Mouse (Mus musculus) embryonic facial prominence, embryonic 11.5 days (tissue): ENCODE data around the gene Zc3h10. TPM values are rescaled to one million over a fixed set of nuclear protein-coding genes. Genes with fewer than 3 reads are reported as not detected.

Experiments
- ATAC-seq: fragments of 200-750 bp; cut with Nextera tagmentation; replicated peaks from 2 replicates; pipeline ENCODE4 v1.8.0; 2017; ENCODE audit warnings: low read depth; ENCODE audit not compliant: insufficient number of reproducible peaks, low FRiP score, low TSS enrichment
- DNase-seq: peaks from one replicate; pipeline ENCODE4 v3.0.0-alpha.2; 2015; ENCODE audit warnings: low spot score
- H3K27ac ChIP-seq: fragments of 300-500 bp; sonication (generic); replicated peaks from 2 replicates; pipeline ENCODE4 v1.5.1; 2014; ENCODE audit warnings: mild to moderate bottlenecking, low read depth, low read length, control low read depth
- H3K27me3 ChIP-seq: fragments of 300-500 bp; sonication (generic); 2 replicates; pipeline ENCODE4 v1.6.1; 2014; ENCODE audit warnings: mild to moderate bottlenecking, low read length, moderate library complexity, mixed read lengths; ENCODE audit not compliant: control insufficient read depth, insufficient read depth
- H3K36me3 ChIP-seq: fragments of 300-500 bp; sonication (generic); replicated peaks from 2 replicates; pipeline ENCODE4 v1.6.1; 2014; ENCODE audit warnings: low read depth, mild to moderate bottlenecking, low read length, moderate library complexity, mixed read lengths; ENCODE audit not compliant: control insufficient read depth, insufficient read depth
- H3K4me1 ChIP-seq: fragments of 300-500 bp; sonication (generic); 2 replicates; pipeline ENCODE4 v1.6.1; 2014; ENCODE audit warnings: low read length, mixed read lengths; ENCODE audit not compliant: control insufficient read depth, insufficient read depth
- H3K4me2 ChIP-seq: fragments of 300-500 bp; sonication (generic); 2 replicates; pipeline ENCODE4 v1.6.1; 2014; ENCODE audit warnings: low read depth, mild to moderate bottlenecking, control low read depth, low read length, moderate library complexity
- H3K4me3 ChIP-seq: fragments of 300-500 bp; sonication (generic); 2 replicates; pipeline ENCODE4 v1.5.1; 2014; ENCODE audit warnings: low read depth, low read length, control low read depth
- H3K9ac ChIP-seq: fragments of 300-500 bp; sonication (generic); replicated peaks from 2 replicates; pipeline ENCODE4 v1.6.1; 2014; ENCODE audit warnings: mild to moderate bottlenecking, control low read depth, low read length
- H3K9me3 ChIP-seq: fragments of 300-500 bp; sonication (generic); replicated peaks from 2 replicates; pipeline ENCODE4 v1.6.1; 2016; ENCODE audit warnings: mild to moderate bottlenecking, low read length, inconsistent platforms, mixed read lengths; ENCODE audit not compliant: control insufficient read depth
- WGBS: fragments of 180-500 bp; shearing (Covaris S2); extraction: QIAGEN DNeasy Blood & Tissue Kit; methylation state at CpG from one replicate; pipeline ENCODE4 v1.1.7; 2014; 5-methylcytosine and 5-hydroxymethylcytosine counted together
- polyA plus RNA-seq: library from polyadenylated mRNA; unstranded; fragments of >200 nt; fragmentation: Nextera tagmentation; extraction: Ambion mirVana; gene quantifications from 2 replicates; pipeline ENCODE4 v1.2.1, GENCODE M21; 2014

The Zc3h10 gene
- polyA plus RNA-seq, 1 experiment from 2014 or later = 15.0 TPM

DNA sequence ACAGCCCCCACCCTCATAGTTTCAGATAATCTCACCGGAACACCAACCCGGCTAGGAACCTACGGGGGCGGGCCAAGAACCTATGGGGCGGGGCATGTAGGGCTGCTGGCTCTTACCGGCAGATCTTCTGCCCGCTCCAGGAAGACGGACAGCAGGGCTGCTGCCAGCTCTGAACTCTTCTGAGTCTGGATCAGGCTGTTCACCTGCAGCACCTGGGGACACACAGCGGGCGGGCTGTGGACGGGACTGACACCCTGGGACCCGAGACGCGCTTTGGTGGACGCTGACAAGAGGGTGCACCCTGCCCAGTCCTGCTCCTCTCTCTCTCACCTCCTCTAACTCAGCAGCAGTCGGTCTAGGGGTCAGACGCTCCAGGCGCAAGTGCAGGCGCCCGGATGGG lies 31.5 kb downstream of the Zc3h10 start:
- H3K9me3 ChIP-seq = no peaks in the 10 kb centered on the region
- DNase-seq = no peak
- H3K4me3 ChIP-seq = no peak overlapping the region
- peaks cover 18% of the 10 kb centered on the region for H3K27me3 ChIP-seq
- no peak overlapping the region for H3K27ac ChIP-seq
- peak overlapping the region; percentile 36 for H3K4me2 ChIP-seq
- no peaks in the 10 kb centered on the region for H3K36me3 ChIP-seq
- H3K9ac ChIP-seq = 0 out of 2 replicates have a peak overlapping the region, but pooled peaks have one; percentile 32
- ATAC-seq = no peak; the same call in 1 of the 2 replicates
- H3K4me1 ChIP-seq = no peaks in the 10 kb centered on the region; the same call in 1 of the 2 replicates
- 7% methylated on average over 20 of the region's 20 CpGs for WGBS

- Histone ChIP-seq H3K4me2 (no peak overlapping the region), H3K4me3 (no peak overlapping the region), H3K36me3 (no peaks in the 10 kb centered on the region), H3K9ac (no peak overlapping the region), H3K9me3 (no peaks in the 10 kb centered on the region), H3K4me1 (no peaks in the 10 kb centered on the region; the same call in 1 of the 2 replicates), H3K27me3 (peaks cover 18% of the 10 kb centered on the region), H3K27ac (no peak overlapping the region)
- no peak for ATAC-seq
- no peak for DNase-seq
- 79% methylated on average over 4 of the region's 4 CpGs for WGBS
Observed at GRCm38 (mm10) chr10:128515044-128515443, 32.5 kb downstream of the Zc3h10 start.

DNA sequence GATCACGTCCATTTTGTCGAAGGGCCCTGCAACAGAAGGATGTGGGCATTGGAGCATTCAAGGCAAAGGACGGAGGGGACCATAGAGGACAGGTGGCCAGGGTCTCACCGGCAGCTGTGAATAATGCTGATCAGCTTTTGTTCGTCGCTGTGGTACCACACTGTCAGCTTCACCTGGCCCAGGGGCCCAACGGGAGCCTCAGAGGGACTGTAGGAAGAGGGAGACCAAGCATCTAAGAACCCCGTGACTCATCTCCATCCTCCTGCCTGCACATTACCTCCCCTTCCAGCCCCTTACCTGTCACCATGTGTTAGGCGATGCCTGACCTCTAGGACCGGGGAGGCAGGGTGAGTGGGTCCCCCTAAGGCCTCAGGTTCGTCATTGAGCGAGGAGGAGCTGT lies 35.8 kb downstream of the Zc3h10 start:
- 83% methylated on average over 12 of the region's 12 CpGs for WGBS
- Histone ChIP-seq H3K4me3 (no peak overlapping the region), H3K4me2 (no peak overlapping the region), H3K9me3 (no peaks in the 10 kb centered on the region), H3K27me3 (peaks cover 9% of the 10 kb centered on the region), H3K27ac (no peak overlapping the region), H3K4me1 (no peaks in the 10 kb centered on the region; the same call in 1 of the 2 replicates), H3K9ac (no peak overlapping the region), H3K36me3 (no peaks in the 10 kb centered on the region)
- no peak for DNase-seq
- no peak for ATAC-seq

DNA sequence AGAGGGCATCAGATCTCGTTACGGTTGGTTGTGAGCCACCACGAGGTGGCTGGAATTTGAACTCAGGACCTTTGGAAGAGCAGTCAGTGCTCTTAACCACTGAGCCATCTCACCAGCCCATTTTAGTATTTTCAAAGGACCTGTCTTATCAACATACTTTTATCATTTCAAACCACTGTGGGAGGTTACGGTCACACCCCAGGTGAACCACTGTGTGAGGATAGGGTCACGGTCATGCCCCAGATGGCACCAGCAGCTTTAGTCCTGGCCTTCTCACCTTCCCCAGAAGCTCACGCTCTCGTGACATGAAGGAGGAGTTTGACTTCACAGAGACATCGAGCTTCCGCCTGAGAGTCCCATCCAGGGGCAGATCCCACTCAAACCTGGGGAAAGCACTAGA lies 36.4 kb downstream of the Zc3h10 start:
- no peak for ATAC-seq
- H3K9me3 ChIP-seq = no peaks in the 10 kb centered on the region
- no peaks in the 10 kb centered on the region for H3K36me3 ChIP-seq
- H3K27ac ChIP-seq = no peak overlapping the region
- no peak overlapping the region for H3K4me3 ChIP-seq
- H3K27me3 ChIP-seq = peaks cover 3% of the 10 kb centered on the region
- no peak overlapping the region for H3K4me2 ChIP-seq
- DNase-seq = no peak
- WGBS = 91% methylated on average over 9 of the region's 9 CpGs
- no peak overlapping the region for H3K9ac ChIP-seq
- H3K4me1 ChIP-seq = no peaks in the 10 kb centered on the region; the same call in 1 of the 2 replicates

DNA sequence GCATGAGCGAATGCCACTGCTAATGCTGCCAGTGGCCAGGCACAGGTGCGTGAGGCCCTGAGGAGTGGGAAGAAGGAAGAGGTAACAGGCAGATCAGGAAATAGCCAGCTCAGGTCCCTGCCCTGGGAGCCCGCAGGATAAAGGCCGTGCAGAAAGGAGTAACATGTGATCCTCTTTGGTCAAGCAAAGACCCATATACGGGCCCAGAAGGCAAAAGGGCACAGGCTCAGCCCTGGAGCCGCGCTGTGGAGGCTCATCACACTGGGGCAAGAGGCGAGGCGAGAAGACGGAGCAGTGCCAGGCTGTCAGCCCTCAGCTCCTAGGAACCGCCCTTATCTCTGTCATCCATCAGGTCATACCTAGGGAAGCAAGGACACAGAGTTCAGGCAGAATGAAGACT lies 37.3 kb downstream of the Zc3h10 start:
- Histone ChIP-seq H3K27ac (no peak overlapping the region), H3K27me3 (no peaks in the 10 kb centered on the region), H3K9me3 (no peaks in the 10 kb centered on the region), H3K4me2 (no peak overlapping the region), H3K9ac (no peak overlapping the region), H3K4me3 (no peak overlapping the region), H3K4me1 (no peaks in the 10 kb centered on the region), H3K36me3 (no peaks in the 10 kb centered on the region)
- 83% methylated on average over 11 of the region's 11 CpGs for WGBS
- DNase-seq (no peak), ATAC-seq (no peak)

DNA sequence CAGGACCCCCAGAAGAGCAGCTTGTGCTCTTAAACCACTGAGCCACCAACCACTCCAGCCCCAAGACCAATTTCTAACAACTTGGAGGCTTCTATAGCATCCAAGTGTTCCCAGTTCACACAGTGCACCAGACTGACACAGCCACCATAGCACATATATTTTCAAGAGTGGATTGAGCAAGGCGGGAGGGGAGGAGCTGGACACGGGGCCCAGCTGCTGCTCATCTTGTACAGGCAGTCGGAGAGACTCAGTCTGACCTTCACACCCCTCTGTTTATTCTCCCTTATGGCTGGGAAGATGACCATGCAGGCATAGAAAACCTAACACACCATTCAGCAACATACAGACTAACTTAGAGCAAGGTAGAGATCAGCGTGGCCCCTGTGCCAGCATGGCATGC lies 37.7 kb downstream of the Zc3h10 start:
- no peak overlapping the region for H3K27ac ChIP-seq
- no peaks in the 10 kb centered on the region for H3K9me3 ChIP-seq
- H3K4me2 ChIP-seq = no peak overlapping the region
- H3K4me3 ChIP-seq = no peak overlapping the region
- no peak for DNase-seq
- H3K36me3 ChIP-seq = no peaks in the 10 kb centered on the region
- ATAC-seq = no peak
- no peaks in the 10 kb centered on the region for H3K27me3 ChIP-seq
- no peak overlapping the region for H3K9ac ChIP-seq
- WGBS = 82% methylated on average over 4 of the region's 4 CpGs
- no peaks in the 10 kb centered on the region for H3K4me1 ChIP-seq

DNA sequence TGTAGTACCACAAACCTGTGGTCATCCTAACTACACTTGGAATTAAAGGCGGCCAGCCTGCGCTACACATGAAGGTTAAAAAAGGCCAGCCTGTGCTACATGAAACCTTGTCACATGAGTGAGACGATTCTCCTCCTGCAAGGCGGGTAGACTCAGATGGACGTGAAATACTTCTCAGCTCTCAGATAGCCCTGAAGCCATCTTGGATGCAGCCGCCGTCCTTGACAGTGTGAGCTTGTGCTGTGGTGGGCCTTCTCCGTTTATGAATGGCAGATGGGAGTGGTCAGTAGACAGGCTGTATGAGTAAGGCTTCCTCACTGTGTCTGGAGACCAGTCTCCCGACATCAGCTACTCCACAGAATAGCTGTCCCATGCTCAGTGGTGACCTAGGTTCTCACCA lies 38.4 kb downstream of the Zc3h10 start:
- ATAC-seq (no peak), DNase-seq (no peak)
- H3K9ac ChIP-seq = no peak overlapping the region
- 83% methylated on average over 9 of the region's 9 CpGs for WGBS
- H3K27me3 ChIP-seq = no peaks in the 10 kb centered on the region
- no peak overlapping the region for H3K4me3 ChIP-seq
- H3K36me3 ChIP-seq = no peaks in the 10 kb centered on the region
- no peaks in the 10 kb centered on the region for H3K9me3 ChIP-seq
- no peak overlapping the region for H3K27ac ChIP-seq
- no peaks in the 10 kb centered on the region for H3K4me1 ChIP-seq
- no peak overlapping the region for H3K4me2 ChIP-seq

- H3K4me3 ChIP-seq = no peak overlapping the region
- no peak overlapping the region for H3K27ac ChIP-seq
- no peaks in the 10 kb centered on the region for H3K27me3 ChIP-seq
- H3K9ac ChIP-seq = no peak overlapping the region
- ATAC-seq = no peak
- no peak overlapping the region for H3K4me2 ChIP-seq
- DNase-seq = no peak
- no peaks in the 10 kb centered on the region for H3K36me3 ChIP-seq
- H3K9me3 ChIP-seq = no peaks in the 10 kb centered on the region
- 83% methylated on average over 9 of the region's 9 CpGs for WGBS
- no peaks in the 10 kb centered on the region for H3K4me1 ChIP-seq
Observed at GRCm38 (mm10) chr10:128508260-128508659, 39.3 kb downstream of the Zc3h10 start.
